Mouse (Mus musculus) midbrain, postnatal 0 days (tissue): Measurements from ENCODE around the gene Maff. TPM values are rescaled to one million over a fixed set of nuclear protein-coding genes. Genes with fewer than 3 reads are reported as not detected.
A peak's percentile ranks its signal among the peaks of the same experiment; 100 is the strongest.

Source experiments
- ATAC-seq: fragments of 200-750 bp; cut with Nextera tagmentation; 2 replicates; pipeline ENCODE4 v1.8.0; 2017; ENCODE audit warnings: moderate number of reproducible peaks, mild to moderate bottlenecking, moderate TSS enrichment, moderate library complexity; ENCODE audit not compliant: low FRiP score
- DNase-seq: peaks from one replicate; pipeline ENCODE4 v3.0.0-alpha.2; 2015; ENCODE audit warnings: low spot score
- H3K27ac ChIP-seq: fragments of 300-500 bp; sonication (generic); 2 replicates; pipeline ENCODE4 v1.5.1; 2014; ENCODE audit warnings: low read depth, mild to moderate bottlenecking, low read length, mixed read lengths
- H3K27me3 ChIP-seq: fragments of 300-500 bp; sonication (generic); 2 replicates; pipeline ENCODE4 v1.6.1; 2014; ENCODE audit warnings: low read length, control low read depth, mixed read lengths; ENCODE audit not compliant: insufficient read depth
- H3K36me3 ChIP-seq: fragments of 300-500 bp; sonication (generic); 2 replicates; pipeline ENCODE4 v1.6.1; 2014; ENCODE audit warnings: low read length, control low read depth, mixed read lengths; ENCODE audit not compliant: insufficient read depth
- H3K4me1 ChIP-seq: fragments of 300-500 bp; sonication (generic); 2 replicates; pipeline ENCODE4 v1.6.1; 2014; ENCODE audit warnings: mild to moderate bottlenecking, control low read depth, antibody characterized with exemption, low read length, mixed read lengths; ENCODE audit not compliant: insufficient read depth
- H3K4me2 ChIP-seq: fragments of 300-500 bp; sonication (generic); 2 replicates; pipeline ENCODE4 v1.6.1; 2014; ENCODE audit warnings: low read depth, mild to moderate bottlenecking, low read length, mixed read lengths; ENCODE audit not compliant: poor library complexity, severe bottlenecking
- H3K4me3 ChIP-seq: fragments of 300-500 bp; sonication (generic); 2 replicates; pipeline ENCODE4 v1.5.1; 2014; ENCODE audit warnings: low read depth, mild to moderate bottlenecking, low read length, moderate library complexity
- H3K9ac ChIP-seq: fragments of 300-500 bp; sonication (generic); replicated peaks from 2 replicates; pipeline ENCODE4 v1.6.1; 2014; ENCODE audit warnings: mild to moderate bottlenecking, low read length, moderate library complexity, mixed read lengths; ENCODE audit not compliant: poor library complexity, severe bottlenecking
- H3K9me3 ChIP-seq: fragments of 300-500 bp; sonication (generic); 2 replicates; pipeline ENCODE4 v1.6.1; 2016; ENCODE audit warnings: low read length, control low read depth
- CTCF ChIP-seq: IDR thresholded peaks from 2 replicates; pipeline ENCODE4 v1.5.1; 2016; ENCODE audit warnings: antibody characterized with exemption, mild to moderate bottlenecking
- WGBS: fragments of 180-500 bp; shearing (Covaris S2); extraction: QIAGEN DNeasy Blood & Tissue Kit; methylation state at CpG from one replicate; pipeline ENCODE4 v1.1.7; 2014; 5-methylcytosine and 5-hydroxymethylcytosine counted together
- polyA plus RNA-seq: library from polyadenylated mRNA; unstranded; fragments of >200 nt; fragmentation: Nextera tagmentation; extraction: Ambion mirVana; gene quantifications from 2 replicates; pipeline ENCODE4 v1.2.1, GENCODE M21; 2015
- total RNA-seq: library from RNA; depleted of rRNA; stranded (reverse); fragments of >200 nt; gene quantifications from 2 replicates; pipeline ENCODE4 v1.2.3, GENCODE M21; 2014

Maff gene
- total and polyA plus RNA-seq, 2 experiments from 2014 or later, result 1.2 to 5.4 TPM

GRCm38 (mm10) chr15:79324373-79324772 lies 22.0 kb upstream of the Maff start:
- no peak overlapping the region for H3K4me3 ChIP-seq
- ATAC-seq (no peak), DNase-seq (no peak)
- no peak overlapping the region for H3K9ac ChIP-seq
- H3K9me3 ChIP-seq, result no peaks in the 10 kb centered on the region
- no peak overlapping the region for H3K4me2 ChIP-seq
- TF ChIP-seq CTCF, result no peak
- 98% methylated on average over 3 of the region's 3 CpGs for WGBS
- H3K36me3 ChIP-seq, result no peaks in the 10 kb centered on the region
- H3K27ac ChIP-seq, result no peak overlapping the region
- H3K4me1 ChIP-seq, result 0 out of 2 replicates have a peak, but pooled peaks cover 6% of the 10 kb centered on the region
- no peaks in the 10 kb centered on the region for H3K27me3 ChIP-seq

DNA sequence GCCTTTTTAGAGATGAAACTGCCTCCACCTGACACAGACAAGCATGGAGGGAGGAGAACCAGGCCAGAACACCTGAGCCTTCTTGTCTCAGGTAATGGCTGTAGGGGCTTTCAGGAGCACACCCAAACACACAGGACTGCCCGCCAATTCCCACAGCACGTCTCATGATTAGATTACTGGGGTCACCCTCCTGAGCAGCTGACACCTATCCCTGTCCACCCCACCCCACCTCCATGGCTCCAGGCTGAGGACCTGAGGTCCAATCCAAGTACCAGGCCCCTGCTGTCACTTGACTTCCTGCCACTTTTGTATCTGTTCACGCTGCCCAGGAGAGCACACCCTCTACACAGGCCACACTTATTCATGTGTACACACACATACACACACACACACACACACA lies 20.7 kb upstream of the Maff start:
- Histone ChIP-seq H3K4me1 (0 out of 2 replicates have a peak, but pooled peaks cover 6% of the 10 kb centered on the region), H3K27me3 (no peaks in the 10 kb centered on the region), H3K9ac (no peak overlapping the region), H3K27ac (no peak overlapping the region), H3K4me2 (no peak overlapping the region), H3K9me3 (no peaks in the 10 kb centered on the region), H3K36me3 (no peaks in the 10 kb centered on the region), H3K4me3 (no peak overlapping the region)
- ATAC-seq, result no peak
- 80% methylated on average over 3 of the region's 3 CpGs for WGBS
- no peak for TF ChIP-seq CTCF
- DNase-seq, result no peak

GRCm38 (mm10) chr15:79326264-79326663 lies 20.2 kb upstream of the Maff start:
- H3K27ac ChIP-seq, result peak overlapping the region; percentile 92; the same call in 1 of the 2 replicates
- no peaks in the 10 kb centered on the region for H3K27me3 ChIP-seq
- no peak for TF ChIP-seq CTCF
- no peak overlapping the region for H3K4me3 ChIP-seq
- no peak overlapping the region for H3K9ac ChIP-seq
- H3K4me2 ChIP-seq, result no peak overlapping the region
- ATAC-seq (no peak), DNase-seq (no peak)
- no peaks in the 10 kb centered on the region for H3K36me3 ChIP-seq
- 0 out of 2 replicates have a peak, but pooled peaks cover 6% of the 10 kb centered on the region for H3K4me1 ChIP-seq
- 76% methylated on average over 4 of the region's 4 CpGs for WGBS
- H3K9me3 ChIP-seq, result no peaks in the 10 kb centered on the region

- TF ChIP-seq CTCF, result no peak
- H3K4me2 ChIP-seq, result peak overlapping the region; percentile 78
- peak overlapping the region; percentile 63 for H3K9ac ChIP-seq
- 9% methylated on average over 20 of the region's 20 CpGs for WGBS
- H3K4me3 ChIP-seq, result peak overlapping the region; percentile 45
- no peaks in the 10 kb centered on the region for H3K27me3 ChIP-seq
- H3K36me3 ChIP-seq, result no peaks in the 10 kb centered on the region
- H3K9me3 ChIP-seq, result no peaks in the 10 kb centered on the region
- 0 out of 2 replicates have a peak, but pooled peaks cover 6% of the 10 kb centered on the region for H3K4me1 ChIP-seq
- DNase-seq (peak; percentile 65), ATAC-seq (peak; percentile 70)
- peak overlapping the region; percentile 92 for H3K27ac ChIP-seq
These were observed 19.2 kb upstream of the Maff start for GRCm38 (mm10) chr15:79326971-79327961.

DNA sequence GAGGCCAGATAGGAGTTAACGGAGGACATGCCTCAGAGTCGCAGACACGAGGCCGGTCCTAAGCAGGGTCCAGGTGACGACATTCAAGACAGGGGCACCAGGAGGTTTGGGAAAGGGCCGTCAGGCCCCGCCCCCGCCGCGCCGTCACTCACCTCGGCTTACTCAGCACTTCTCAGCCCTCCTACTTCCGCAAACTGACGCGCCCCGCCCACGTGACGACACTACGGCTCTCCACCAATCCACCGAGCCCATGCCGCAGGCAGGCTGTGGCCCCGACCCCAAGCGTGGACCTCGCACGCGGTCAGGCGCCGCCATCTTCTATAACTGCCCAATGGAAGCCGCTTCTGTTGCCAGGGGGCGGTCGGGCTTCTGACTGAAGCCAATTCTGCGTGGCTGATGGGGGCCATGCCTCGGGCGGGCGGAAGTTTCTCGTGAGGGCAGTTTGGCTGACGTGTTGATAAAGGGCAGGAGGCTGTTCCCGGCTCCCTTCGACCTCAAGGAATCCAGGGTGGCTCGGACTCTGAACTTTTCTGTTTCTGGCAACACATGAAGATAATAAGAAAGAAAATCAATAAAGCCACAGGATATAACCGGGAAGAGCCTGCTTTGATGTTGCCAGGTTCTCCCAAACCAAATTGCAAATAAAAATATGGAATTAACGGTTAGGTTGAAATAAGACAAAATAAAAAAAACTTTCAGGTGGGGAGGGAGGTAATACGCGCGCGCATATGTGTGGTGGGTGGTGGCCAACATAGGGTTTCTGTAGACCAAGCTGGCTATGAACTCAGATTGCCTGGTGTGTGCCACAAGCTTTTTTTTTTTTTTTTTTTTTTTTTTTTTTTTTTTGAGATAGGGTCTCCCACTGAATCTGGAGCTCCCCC lies 18.1 kb upstream of the Maff start, which contains the start of gene Pla2g6:
TSS of gene Pla2g6 (minus strand) at position 333 of the 881 bp plus-strand sequence.
- peak; percentile 94 for ATAC-seq
- Histone ChIP-seq H3K36me3 (no peaks in the 10 kb centered on the region), H3K27ac (peak within 1 kb of the TSS; percentile 92), H3K4me2 (peak within 1 kb of the TSS; percentile 78), H3K4me1 (0 out of 2 replicates have a peak, but pooled peaks cover 6% of the 10 kb centered on the region), H3K9ac (peak within 1 kb of the TSS; percentile 63), H3K4me3 (peak within 1 kb of the TSS; percentile 45), H3K9me3 (no peaks in the 10 kb centered on the region), H3K27me3 (no peaks in the 10 kb centered on the region)
- DNase-seq, result peak; percentile 99
- peak; percentile 27 for TF ChIP-seq CTCF
- 5% methylated on average over 42 of the region's 46 CpGs for WGBS
